Mouse (Mus musculus) thymus, postnatal 14 days (tissue): ENCODE data around the gene Vmn1r231.

Experiments used
- DNase-seq: peaks from one replicate; pipeline ENCODE4 v3.0.0; 2021

Gene Vmn1r231

GRCm38 (mm10) chr17:20904991-20905390 lies at the start of gene Vmn1r231:
Vmn1r231 (minus strand) TSS chr17:20905091.
- DNase-seq: no peak

- DNase-seq: no peak
Observed at GRCm38 (mm10) chr17:20946636-20947035, 41.7 kb upstream of the Vmn1r231 start.

- DNase-seq: peak; percentile 23
Observed at GRCm38 (mm10) chr17:20946026-20946565, 41.2 kb upstream of the Vmn1r231 start.

GRCm38 (mm10) chr17:20944985-20945891 lies 40.3 kb upstream of the Vmn1r231 start, which contains the start of gene Ppp2r1a:
Ppp2r1a (plus strand) TSS chr17:20945311.
- DNase-seq: peak; percentile 95

- no peak for DNase-seq
Observed at GRCm38 (mm10) chr17:20944226-20944625, 39.3 kb upstream of the Vmn1r231 start.

- DNase-seq: no peak
Observed at GRCm38 (mm10) chr17:20919614-20920013, 14.7 kb upstream of the Vmn1r231 start, which contains the start of gene Vmn1r232. Vmn1r232 (minus strand) TSS chr17:20919714.

- DNase-seq: no peak
Observed at GRCm38 (mm10) chr17:20840144-20840543, 64.7 kb downstream of the Vmn1r231 start, which contains the start of gene Vmn1r230. Vmn1r230 (plus strand) TSS chr17:20840444.
